Mouse (Mus musculus) forebrain, postnatal 0 days (tissue): ENCODE results near the gene Vcl. TPM values are rescaled to one million over a fixed set of nuclear protein-coding genes. Genes with fewer than 3 reads are reported as not detected.

Experiments
- ATAC-seq: fragments of 200-750 bp; cut with Nextera tagmentation; 2 replicates; pipeline ENCODE4 v1.8.0; 2017; ENCODE audit warnings: mild to moderate bottlenecking, moderate library complexity
- DNase-seq: peaks from one replicate; pipeline ENCODE4 v3.0.0-alpha.2; 2015
- H3K27ac ChIP-seq: fragments of 300-500 bp; sonication (generic); 2 replicates; pipeline ENCODE4 v1.5.1; 2014; ENCODE audit warnings: low read depth, mild to moderate bottlenecking, antibody characterized with exemption, low read length, moderate library complexity, mixed read lengths
- H3K27me3 ChIP-seq: fragments of 300-500 bp; sonication (generic); 2 replicates; pipeline ENCODE4 v1.6.1; 2014; ENCODE audit warnings: mild to moderate bottlenecking, low read length, mixed read lengths; ENCODE audit not compliant: insufficient read depth
- H3K36me3 ChIP-seq: fragments of 300-500 bp; sonication (generic); 2 replicates; pipeline ENCODE4 v1.6.1; 2014; ENCODE audit warnings: mild to moderate bottlenecking, moderate library complexity; ENCODE audit not compliant: insufficient read depth
- H3K4me1 ChIP-seq: fragments of 300-500 bp; sonication (generic); 2 replicates; pipeline ENCODE4 v1.6.1; 2014; ENCODE audit warnings: antibody characterized with exemption; ENCODE audit not compliant: insufficient read depth
- H3K4me2 ChIP-seq: fragments of 300-500 bp; sonication (generic); 2 replicates; pipeline ENCODE4 v1.6.1; 2014; ENCODE audit warnings: low read depth, mild to moderate bottlenecking, moderate library complexity
- H3K4me3 ChIP-seq: fragments of 300-500 bp; sonication (generic); 2 replicates; pipeline ENCODE4 v1.5.1; 2014; ENCODE audit warnings: low read depth, low read length, mixed read lengths
- H3K9ac ChIP-seq: fragments of 300-500 bp; sonication (generic); 2 replicates; pipeline ENCODE4 v1.6.1; 2014; ENCODE audit warnings: mild to moderate bottlenecking
- H3K9me3 ChIP-seq: fragments of 300-500 bp; sonication (generic); 2 replicates; pipeline ENCODE4 v1.6.1; 2016; ENCODE audit warnings: low read length
- CTCF ChIP-seq: sonication (generic); IDR thresholded peaks from 2 replicates; pipeline ENCODE4 v1.5.1; 2016; ENCODE audit warnings: antibody characterized with exemption, control low read depth, low read depth
- WGBS: fragments of 180-500 bp; shearing (Covaris S2); extraction: QIAGEN DNeasy Blood & Tissue Kit; methylation state at CpG from one replicate; pipeline ENCODE4 v1.1.7; 2014; 5-methylcytosine and 5-hydroxymethylcytosine counted together
- polyA plus RNA-seq: library from polyadenylated mRNA; unstranded; fragments of >200 nt; fragmentation: Nextera tagmentation; extraction: Ambion mirVana; gene quantifications from 2 replicates; pipeline ENCODE4 v1.2.1, GENCODE M21; 2015
- total RNA-seq: library from RNA; depleted of rRNA; stranded (reverse); fragments of >200 nt; gene quantifications from 2 replicates; pipeline ENCODE4 v1.2.3, GENCODE M21; 2014

Vcl gene
- total and polyA plus RNA-seq, 2 experiments from 2014 or later = 6.6 to 21.6 TPM

- no peaks in the 10 kb centered on the region for H3K9me3 ChIP-seq
- H3K4me2 ChIP-seq = no peak overlapping the region
- H3K27ac ChIP-seq = no peak overlapping the region
- 94% methylated on average over 2 of the region's 2 CpGs for WGBS
- no peaks in the 10 kb centered on the region for H3K36me3 ChIP-seq
- no peak overlapping the region for H3K9ac ChIP-seq
- H3K4me1 ChIP-seq = no peaks in the 10 kb centered on the region
- H3K4me3 ChIP-seq = no peak overlapping the region
- ATAC-seq (no peak), DNase-seq (no peak)
- H3K27me3 ChIP-seq = no peaks in the 10 kb centered on the region
- no peak for TF ChIP-seq CTCF
Observed at GRCm38 (mm10) chr14:20945296-20945695, 16.1 kb downstream of the Vcl start.

- TF ChIP-seq CTCF = no peak
Observed at GRCm38 (mm10) chr14:20956021-20956420, 26.8 kb downstream of the Vcl start.

GRCm38 (mm10) chr14:20958971-20959370 lies 29.8 kb downstream of the Vcl start:
- H3K4me1 ChIP-seq = no peaks in the 10 kb centered on the region
- no peaks in the 10 kb centered on the region for H3K9me3 ChIP-seq
- ATAC-seq (no peak), DNase-seq (no peak)
- H3K4me2 ChIP-seq = no peak overlapping the region
- H3K27ac ChIP-seq = no peak overlapping the region
- TF ChIP-seq CTCF = no peak
- no peak overlapping the region for H3K9ac ChIP-seq
- H3K36me3 ChIP-seq = no peaks in the 10 kb centered on the region
- no peak overlapping the region for H3K4me3 ChIP-seq
- WGBS = 28% methylated on average over 2 of the region's 2 CpGs
- no peaks in the 10 kb centered on the region for H3K27me3 ChIP-seq

More at GRCm38 (mm10) chr14:20956021-20956420, 26.8 kb downstream of the Vcl start:
- Histone ChIP-seq H3K4me3 (no peak overlapping the region), H3K27me3 (no peaks in the 10 kb centered on the region), H3K9ac (no peak overlapping the region), H3K27ac (no peak overlapping the region), H3K4me1 (no peaks in the 10 kb centered on the region), H3K9me3 (no peaks in the 10 kb centered on the region), H3K4me2 (no peak overlapping the region), H3K36me3 (no peaks in the 10 kb centered on the region)
- ATAC-seq (no peak), DNase-seq (no peak)

- DNase-seq (no peak), ATAC-seq (no peak)
- Histone ChIP-seq H3K27ac (no peak overlapping the region), H3K9me3 (no peaks in the 10 kb centered on the region), H3K4me1 (no peaks in the 10 kb centered on the region), H3K4me3 (no peak overlapping the region), H3K27me3 (no peaks in the 10 kb centered on the region), H3K4me2 (no peak overlapping the region), H3K9ac (no peak overlapping the region), H3K36me3 (no peaks in the 10 kb centered on the region)
- TF ChIP-seq CTCF = no peak
- WGBS = 80% methylated on average over 1 of the region's 1 CpGs
Observed at GRCm38 (mm10) chr14:20962466-20962865, 33.3 kb downstream of the Vcl start.

- WGBS = 94% methylated on average over 1 of the region's 1 CpGs
- DNase-seq (no peak), ATAC-seq (no peak)
- Histone ChIP-seq H3K4me3 (no peak overlapping the region), H3K4me1 (no peaks in the 10 kb centered on the region), H3K27ac (no peak overlapping the region), H3K9ac (no peak overlapping the region), H3K9me3 (no peaks in the 10 kb centered on the region), H3K36me3 (no peaks in the 10 kb centered on the region), H3K4me2 (no peak overlapping the region), H3K27me3 (no peaks in the 10 kb centered on the region)
- no peak for TF ChIP-seq CTCF
Observed at GRCm38 (mm10) chr14:20962906-20963305, 33.7 kb downstream of the Vcl start.

- Histone ChIP-seq H3K9me3 (no peaks in the 10 kb centered on the region), H3K4me3 (no peak overlapping the region), H3K9ac (no peak overlapping the region), H3K27me3 (no peaks in the 10 kb centered on the region), H3K4me2 (no peak overlapping the region), H3K27ac (no peak overlapping the region), H3K36me3 (no peaks in the 10 kb centered on the region), H3K4me1 (no peaks in the 10 kb centered on the region)
- DNase-seq = no peak
- no peak for TF ChIP-seq CTCF
- 88% methylated on average over 4 of the region's 4 CpGs for WGBS
- ATAC-seq = no peak
Observed at GRCm38 (mm10) chr14:20963863-20964262, 34.7 kb downstream of the Vcl start.

GRCm38 (mm10) chr14:20964285-20964684 lies 35.1 kb downstream of the Vcl start:
- H3K4me2 ChIP-seq = no peak overlapping the region
- no peaks in the 10 kb centered on the region for H3K9me3 ChIP-seq
- no peaks in the 10 kb centered on the region for H3K36me3 ChIP-seq
- no peak for TF ChIP-seq CTCF
- DNase-seq = no peak
- H3K4me3 ChIP-seq = no peak overlapping the region
- ATAC-seq = peak; percentile 66; the same call in 1 of the 2 replicates
- 29% methylated on average over 2 of the region's 2 CpGs for WGBS
- no peaks in the 10 kb centered on the region for H3K27me3 ChIP-seq
- H3K4me1 ChIP-seq = no peaks in the 10 kb centered on the region
- H3K9ac ChIP-seq = no peak overlapping the region
- H3K27ac ChIP-seq = no peak overlapping the region
